ENCODE assay signal across 9 mouse cellular contexts in genomic region chr12:15810926-15811325, GRCm38 (mm10). TPM values are rescaled to one million over a fixed set of nuclear protein-coding genes. Genes with fewer than 3 reads are reported as not detected.
A peak's percentile ranks its signal among the peaks of the same experiment; 100 is the strongest.
DNase-seq lines count a peak whose midpoint lies in the region; ATAC-seq and TF ChIP-seq lines count a peak whose summit lies in the region.
"Had no signal": no experiment of that assay in that cellular context is flagged by ENCODE, and none has a peak within 500 bp of the region (broad histone marks: within the 10 kb centered on the region; RNA-seq: fewer than 3 reads in every experiment).

No protein-coding gene starts in this region.

- no peak for TF ChIP-seq CTCF in liver, postnatal 0 days (IDR thresholded peaks at IDR 0.05; ENCODE audit: low read depth)

- DNase-seq in heart, adult 9 months (ENCODE audit: low spot score in 2 of 2): no peak
- no peak for DNase-seq in liver, postnatal 0 days
- DNase-seq in gastrocnemius, adult 18-20 months (ENCODE audit: low spot score): no peak
- DNase-seq: cerebellum, adult 9-11 months had no signal

- H3K27me3 ChIP-seq in heart, embryonic 12.5 days (replicated peaks): no peaks in the 10 kb centered on the region
- no peaks in the 10 kb centered on the region for H3K27me3 ChIP-seq in forebrain, embryonic 13.5 days
- H3K27me3 ChIP-seq in limb, embryonic 15.5 days: no peaks in the 10 kb centered on the region
- peaks cover 5% of the 10 kb centered on the region for H3K27me3 ChIP-seq in liver, postnatal 0 days (ENCODE audit: insufficient read depth, low read length)

- H3K4me3 ChIP-seq in heart, embryonic 12.5 days: peak overlapping the region; percentile 79
- peak overlapping the region; percentile 70 for H3K4me3 ChIP-seq in forebrain, embryonic 13.5 days
- peak overlapping the region; percentile 69; the same call in 1 of the 2 replicates for H3K4me3 ChIP-seq in limb, embryonic 15.5 days
- no peak overlapping the region for H3K4me3 ChIP-seq in liver, postnatal 0 days (ENCODE audit: low read depth, low read length)

- H3K9me3 ChIP-seq in heart, embryonic 12.5 days (replicated peaks): no peaks in the 10 kb centered on the region
- H3K9me3 ChIP-seq in forebrain, embryonic 13.5 days (replicated peaks): no peaks in the 10 kb centered on the region
- H3K9me3 ChIP-seq in limb, embryonic 15.5 days: no peaks in the 10 kb centered on the region
- H3K9me3 ChIP-seq in liver, postnatal 0 days (ENCODE audit: low read length): no peaks in the 10 kb centered on the region

- no peak for ATAC-seq in heart, embryonic 12.5 days (ENCODE audit: insufficient number of reproducible peaks, low FRiP score)
- peak; percentile 1 for ATAC-seq in CD4-positive, CD25-positive, alpha-beta regulatory T cell, adult 4 months
- no peak for ATAC-seq in forebrain, embryonic 13.5 days
- ATAC-seq in limb, embryonic 15.5 days (ENCODE audit: insufficient number of reproducible peaks, low FRiP score, low TSS enrichment, low read depth): no peak
- ATAC-seq in cerebellum, adult (ENCODE audit: insufficient number of reproducible peaks, low FRiP score, low TSS enrichment): no peak
- no peak for ATAC-seq in liver, postnatal 0 days

- no peak overlapping the region for H3K27ac ChIP-seq in heart, embryonic 12.5 days (ENCODE audit: poor library complexity, severe bottlenecking)
- peak overlapping the region; percentile 65; the same call in 1 of the 2 replicates for H3K27ac ChIP-seq in forebrain, embryonic 13.5 days
- no peak overlapping the region for H3K27ac ChIP-seq in limb, embryonic 15.5 days
- H3K27ac ChIP-seq in liver, postnatal 0 days (ENCODE audit: low read depth): no peak overlapping the region

- peak overlapping the region; percentile 72 for H3K9ac ChIP-seq in heart, embryonic 12.5 days
- H3K9ac ChIP-seq in forebrain, embryonic 13.5 days: peak overlapping the region; percentile 90
- no peak overlapping the region for H3K9ac ChIP-seq in limb, embryonic 15.5 days
- H3K9ac ChIP-seq in liver, postnatal 0 days (replicated peaks): no peak overlapping the region

- H3K36me3 ChIP-seq in heart, embryonic 12.5 days: peaks cover 39% of the 10 kb centered on the region
- H3K36me3 ChIP-seq in forebrain, embryonic 13.5 days (ENCODE audit: poor library complexity, severe bottlenecking): peaks cover 38% of the 10 kb centered on the region
- peaks cover 26% of the 10 kb centered on the region for H3K36me3 ChIP-seq in limb, embryonic 15.5 days
- no peaks in the 10 kb centered on the region; the same call in 1 of the 2 replicates for H3K36me3 ChIP-seq in liver, postnatal 0 days (replicated peaks; ENCODE audit: insufficient read depth, low read length)

- H3K4me2 ChIP-seq in heart, embryonic 12.5 days: peak overlapping the region; percentile 70
- peak overlapping the region; percentile 72 for H3K4me2 ChIP-seq in forebrain, embryonic 13.5 days
- peak overlapping the region; percentile 76 for H3K4me2 ChIP-seq in limb, embryonic 15.5 days
- H3K4me2 ChIP-seq in liver, postnatal 0 days (ENCODE audit: low read depth, low read length): no peak overlapping the region

- WGBS in heart, embryonic 12.5 days: 43% methylated on average over 7 of the region's 7 CpGs
- 8% methylated on average over 7 of the region's 7 CpGs for WGBS in forebrain, embryonic 13.5 days
- WGBS in limb, embryonic 15.5 days: 44% methylated on average over 7 of the region's 7 CpGs
- WGBS in liver, postnatal 0 days (ENCODE audit: insufficient replicate concordance): 71% methylated on average over 7 of the region's 7 CpGs

- peaks cover 47% of the 10 kb centered on the region for H3K4me1 ChIP-seq in heart, embryonic 12.5 days (replicated peaks)
- H3K4me1 ChIP-seq in forebrain, embryonic 13.5 days: peaks cover 43% of the 10 kb centered on the region
- peaks cover 33% of the 10 kb centered on the region for H3K4me1 ChIP-seq in limb, embryonic 15.5 days
- H3K4me1 ChIP-seq in liver, postnatal 0 days (ENCODE audit: insufficient read depth): no peaks in the 10 kb centered on the region

- no peak for TF ChIP-seq EP300 in liver, postnatal 0 days (IDR thresholded peaks at IDR 0.05; ENCODE audit: low read depth)

RNA-seq across cellular contexts. Expression of gene Trib2, which starts 5.8 kb away (rescaled TPM):
- polyA plus RNA-seq in heart, embryonic 12.5 days (2016; fragmentation: Nextera tagmentation; extraction: Ambion mirVana): 66.6 and 67.4 TPM in 2 replicates
- 10 to 100 TPM; 76.7 to 80.4 TPM for polyA plus RNA-seq in CD4-positive, CD25-positive, alpha-beta regulatory T cell, adult 4 months (2017; shearing (Covaris generic))
- 76.6 and 81.6 TPM in 2 replicates for polyA plus RNA-seq in forebrain, embryonic 13.5 days (2015; fragmentation: Nextera tagmentation; extraction: Ambion mirVana)
- polyA plus RNA-seq in limb, embryonic 15.5 days (2015; fragmentation: Nextera tagmentation; extraction: Ambion mirVana): 51.7 and 55.5 TPM in 2 replicates
- polyA plus RNA-seq in liver, postnatal 0 days (2015; fragmentation: Nextera tagmentation; extraction: Ambion mirVana): 2.6 TPM in 2 replicates
- 10 to 100 TPM in 1 of 2 experiments, 1 to 10 TPM in 1; 7.1 to 19.5 TPM for total RNA-seq in gastrocnemius, adult 18-20 months (2021)

Comparison
In these comparisons a context has a peak if more than half of its experiments do, and no peak if none do; other contexts are left out.
1. H3K9ac ChIP-seq: peak in heart, embryonic 12.5 days (single experiment) and forebrain, embryonic 13.5 days (single experiment); none in limb, embryonic 15.5 days (single experiment) and liver, postnatal 0 days (single experiment).
2. RNA of gene Trib2, which starts 5.8 kb away (polyA plus RNA-seq): 76.7 to 80.4 TPM in CD4-positive, CD25-positive, alpha-beta regulatory T cell, adult 4 months, 76.6 to 81.6 TPM in forebrain, embryonic 13.5 days, 66.6 to 67.4 TPM in heart, embryonic 12.5 days and 51.7 to 55.5 TPM in limb, embryonic 15.5 days; 2.6 TPM in liver, postnatal 0 days; every median in the first group is over 10 times any median in the second.